Mouse (Mus musculus): ENCODE measurements around the gene Gng7. TPM values are rescaled to one million over a fixed set of nuclear protein-coding genes. Genes with fewer than 3 reads are reported as not detected.

The Gng7 gene
- total and polyA plus RNA-seq, 3 experiments, result 0.24 to 0.47 TPM; not detected in 1

DNA sequence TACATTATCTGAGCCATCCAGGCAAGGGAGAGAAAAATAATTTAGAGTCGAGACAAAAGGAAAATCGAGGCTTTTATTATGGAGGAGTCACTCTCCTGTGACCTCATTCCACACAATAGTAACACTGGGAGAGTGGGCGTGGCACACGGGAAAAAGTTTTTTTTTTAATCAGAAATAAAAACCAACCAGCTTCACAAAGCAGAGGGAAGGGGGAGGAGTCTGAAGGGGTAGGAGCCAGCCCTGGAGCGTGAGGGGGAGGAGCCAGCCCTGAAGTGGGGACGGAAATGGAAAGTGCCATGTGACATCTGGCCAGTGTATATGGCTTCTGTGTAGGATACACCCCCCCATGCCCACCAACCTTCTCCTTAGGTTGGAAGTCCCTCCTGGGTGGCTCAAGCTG lies 66.2 kb downstream of the Gng7 start:
- Histone ChIP-seq H3K79me2 (replicated peaks; ENCODE audit: control insufficient read depth, extremely low read depth, insufficient read depth, poor library complexity, severe bottlenecking) (no peaks in the 10 kb centered on the region), H3K27me3 (replicated peaks) (peaks cover 19% of the 10 kb centered on the region), H3K36me3 (replicated peaks in 1 of 2; ENCODE audit: control insufficient read depth in 1 of 2, insufficient read depth in 1 of 2, low read length in 1 of 2) (no peaks in the 10 kb centered on the region), H3K4me3 (replicated peaks in 1 of 3; ENCODE audit: low read depth in 2 of 3, low read length in 2 of 3, poor library complexity in 1 of 3) (no peak overlapping the region), H3K9ac (ENCODE audit: insufficient read depth, low read depth) (no peak overlapping the region), H3K27ac (ENCODE audit: insufficient read depth, low read depth) (no peak overlapping the region), H3K9me3 (replicated peaks; ENCODE audit: low read length) (no peaks in the 10 kb centered on the region), H3K4me2 (ENCODE audit: insufficient read depth, low read depth, poor library complexity, severe bottlenecking) (no peak overlapping the region), H3K4me1 (ENCODE audit: control insufficient read depth in 1 of 2, insufficient read depth in 2 of 2) (peaks cover 6 to 29% of the 10 kb centered on the region in 2 experiments; a peak in 3 of 4 replicates)
- DNase-seq (ENCODE audit: extremely low read depth), result no peak
- TF ChIP-seq EP300 (IDR thresholded peaks at IDR 0.05; ENCODE audit: low read length), result no peak
- TF ChIP-seq TCF12 (IDR thresholded peaks at IDR 0.05; ENCODE audit: low read depth, low read length), result no peak
- TF ChIP-seq RAD21 (IDR thresholded peaks at IDR 0.05; ENCODE audit: low read depth, low read length), result no peak
- TF ChIP-seq MAFK (IDR thresholded peaks at IDR 0.05; ENCODE audit: insufficient replicate concordance, low read length), result no peak
- no peak for TF ChIP-seq CHD1 (IDR thresholded peaks at IDR 0.05; ENCODE audit: low read depth, low read length)
- peak; percentile 26; the same call in 1 of the 2 replicates for TF ChIP-seq ZNF384 (IDR thresholded peaks at IDR 0.05; ENCODE audit: low read depth, low read length)
- no peak for TF ChIP-seq TBP (conservative IDR thresholded peaks at IDR 0.05; ENCODE audit: low read depth, low read length)
- TF ChIP-seq MAZ (IDR thresholded peaks at IDR 0.05; ENCODE audit: low read depth, low read length), result no peak
- no peak for TF ChIP-seq NELFE (IDR thresholded peaks at IDR 0.05; ENCODE audit: low read depth, low read length)
- TF ChIP-seq USF1 (IDR thresholded peaks at IDR 0.05; ENCODE audit: low read depth, low read length), result peak; percentile 54
- peak; percentile 38; the same call in 1 of the 2 replicates for TF ChIP-seq BHLHE40 (IDR thresholded peaks at IDR 0.05; ENCODE audit: low read depth, low read length)
- TF ChIP-seq PAX5 (IDR thresholded peaks at IDR 0.05; ENCODE audit: low read length), result no peak
- TF ChIP-seq UBTF (IDR thresholded peaks at IDR 0.05; ENCODE audit: low read depth, low read length), result no peak
- no peak for TF ChIP-seq E2F4 (IDR thresholded peaks at IDR 0.05; ENCODE audit: insufficient replicate concordance, low read depth, low read length)
- TF ChIP-seq ZMIZ1 (IDR thresholded peaks at IDR 0.05; ENCODE audit: low read depth, low read length), result no peak
- TF ChIP-seq RCOR1 (conservative IDR thresholded peaks at IDR 0.05; ENCODE audit: low read depth, low read length), result no peak
- no peak for TF ChIP-seq MEF2A (IDR thresholded peaks at IDR 0.05; ENCODE audit: borderline replicate concordance, low read depth, low read length)
- no peak for TF ChIP-seq IRF4 (IDR thresholded peaks at IDR 0.05; ENCODE audit: low read depth, low read length)
- TF ChIP-seq JUN (IDR thresholded peaks at IDR 0.05; ENCODE audit: insufficient read depth, low read depth, low read length), result no peak
- no peak for TF ChIP-seq POLR2A (IDR thresholded peaks at IDR 0.05; ENCODE audit: low read depth, low read length)
- in situ Hi-C loops (cut with MboI; ENCODE audit: low pct_ligation_motif_present, low pct_unique_long_range_greater_than_20kb, low sequenced_read_pairs) (no loop called here), dilution Hi-C loops (cut with MboI; ENCODE audit: extremely low pct_ligation_motif_present, extremely low pct_unique_long_range_greater_than_20kb, low sequenced_read_pairs) (no loop called here)

DNA sequence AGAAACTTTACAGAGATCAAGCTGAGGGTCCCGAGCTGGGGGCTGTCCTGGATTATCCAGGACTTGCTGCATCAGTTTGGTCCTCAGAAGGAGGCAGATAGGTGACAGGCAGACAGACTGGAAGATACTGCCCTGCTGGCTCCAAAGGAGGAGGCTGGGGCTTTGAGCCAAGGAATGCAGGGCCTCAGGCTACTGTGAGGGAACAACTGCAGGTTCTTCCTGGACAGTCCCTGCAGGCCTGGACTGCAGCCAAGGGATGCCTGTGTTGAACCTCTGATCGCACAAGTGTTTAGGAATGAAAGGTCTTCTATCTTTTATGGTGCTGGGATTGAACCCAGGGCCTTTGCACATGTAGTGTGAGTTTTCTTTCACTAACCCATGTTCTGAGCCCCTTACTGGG lies 66.9 kb downstream of the Gng7 start:
- Histone ChIP-seq H3K9me3 (replicated peaks; ENCODE audit: low read length) (no peaks in the 10 kb centered on the region), H3K79me2 (replicated peaks; ENCODE audit: control insufficient read depth, extremely low read depth, insufficient read depth, poor library complexity, severe bottlenecking) (no peaks in the 10 kb centered on the region), H3K9ac (ENCODE audit: insufficient read depth, low read depth) (no peak overlapping the region), H3K4me3 (replicated peaks in 1 of 3; ENCODE audit: low read depth in 2 of 3, low read length in 2 of 3, poor library complexity in 1 of 3) (no peak overlapping the region), H3K4me1 (ENCODE audit: control insufficient read depth in 1 of 2, insufficient read depth in 2 of 2) (peaks cover 6 to 35% of the 10 kb centered on the region in 2 experiments; a peak in 3 of 4 replicates), H3K36me3 (replicated peaks in 1 of 2; ENCODE audit: control insufficient read depth in 1 of 2, insufficient read depth in 1 of 2, low read length in 1 of 2) (no peaks in the 10 kb centered on the region), H3K27ac (ENCODE audit: insufficient read depth, low read depth) (no peak overlapping the region), H3K4me2 (ENCODE audit: insufficient read depth, low read depth, poor library complexity, severe bottlenecking) (no peak overlapping the region), H3K27me3 (replicated peaks) (peaks cover 23% of the 10 kb centered on the region)
- TF ChIP-seq KAT2A (IDR thresholded peaks at IDR 0.05; ENCODE audit: insufficient replicate concordance, low read length) (no peak), EP300 (IDR thresholded peaks at IDR 0.05; ENCODE audit: low read length) (no peak), MXI1 (IDR thresholded peaks at IDR 0.05; ENCODE audit: low read depth, low read length) (no peak), ZNF384 (IDR thresholded peaks at IDR 0.05; ENCODE audit: low read depth, low read length) (no peak), ETS1 (conservative IDR thresholded peaks at IDR 0.05; ENCODE audit: low read depth, low read length) (no peak), RAD21 (IDR thresholded peaks at IDR 0.05; ENCODE audit: low read depth, low read length) (no peak), TBP (conservative IDR thresholded peaks at IDR 0.05; ENCODE audit: low read depth, low read length) (no peak), HCFC1 (IDR thresholded peaks at IDR 0.05; ENCODE audit: low read depth, low read length) (no peak), USF1 (IDR thresholded peaks at IDR 0.05; ENCODE audit: low read depth, low read length) (no peak), MAFK (IDR thresholded peaks at IDR 0.05; ENCODE audit: insufficient replicate concordance, low read length) (no peak)
- dilution Hi-C loops (cut with MboI; ENCODE audit: extremely low pct_ligation_motif_present, extremely low pct_unique_long_range_greater_than_20kb, low sequenced_read_pairs) (no loop called here), in situ Hi-C loops (cut with MboI; ENCODE audit: low pct_ligation_motif_present, low pct_unique_long_range_greater_than_20kb, low sequenced_read_pairs) (no loop called here)
- DNase-seq (ENCODE audit: extremely low read depth), result no peak

All from CH12.LX (cell line).